Mouse (Mus musculus) adipocyte (in vitro differentiated cells): ENCODE measurements around the gene Cpeb3.
"Not testable (repeated sequence)": the region's sequence is repeated elsewhere in the genome, so short reads cannot be mapped to it uniquely, and the experiment has no call there.

Source experiments
- DNase-seq: peaks from one replicate; pipeline ENCODE4 v3.0.0-alpha.2; 2016; ENCODE audit warnings: low spot score

Gene Cpeb3

DNA sequence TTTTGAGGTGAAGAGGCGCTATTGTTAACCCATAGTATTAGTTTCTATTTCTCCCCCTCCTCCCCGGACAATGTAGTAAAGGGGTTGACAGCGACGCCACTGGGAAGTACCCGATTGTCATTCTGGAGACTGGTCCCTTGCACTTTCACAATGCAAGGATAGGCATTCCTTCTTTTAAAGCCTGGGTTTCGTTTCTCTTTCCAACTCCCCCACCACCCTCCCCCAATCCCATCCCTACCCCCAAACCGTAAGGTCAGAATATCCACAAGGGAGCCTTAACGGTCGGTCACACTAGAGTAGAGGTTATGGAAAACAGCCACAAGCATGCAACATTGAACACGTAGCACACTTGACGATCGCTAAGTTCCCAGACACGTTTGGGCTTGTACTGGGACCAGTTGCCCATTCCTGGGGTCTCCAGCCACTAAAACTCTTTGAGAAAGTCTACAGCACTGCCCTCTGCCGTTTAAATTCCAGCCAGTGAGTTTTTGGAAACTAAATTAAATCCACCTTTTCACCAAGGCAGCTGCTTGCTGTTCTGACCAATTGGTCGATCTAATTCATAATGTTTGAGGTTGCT is at the start of gene Cpeb3:
Gene Cpeb3, minus strand, starts transcription at position 426 of the 580 bp plus-strand sequence.
- peak; percentile 82 for DNase-seq

DNA sequence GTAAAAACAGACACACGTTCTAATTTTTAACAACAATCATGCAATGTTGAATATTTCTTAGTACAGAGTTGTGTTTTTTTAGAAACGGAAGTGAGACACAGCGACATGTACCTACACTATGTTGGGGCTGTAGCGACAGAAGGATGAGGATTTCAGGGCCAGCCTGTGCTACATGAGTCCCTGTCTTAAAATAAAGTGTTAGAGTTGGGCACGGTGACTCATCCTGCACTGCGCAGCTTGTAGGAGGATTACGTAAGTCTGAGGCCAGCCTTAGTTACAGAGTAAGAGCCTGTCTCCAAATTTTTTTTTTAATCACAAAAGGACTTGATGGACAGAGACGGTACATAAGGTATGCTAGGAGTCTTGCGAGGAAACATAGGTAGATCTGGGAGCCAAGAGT is 46.9 kb upstream of the Cpeb3 start:
- DNase-seq = peak; percentile 26

DNA sequence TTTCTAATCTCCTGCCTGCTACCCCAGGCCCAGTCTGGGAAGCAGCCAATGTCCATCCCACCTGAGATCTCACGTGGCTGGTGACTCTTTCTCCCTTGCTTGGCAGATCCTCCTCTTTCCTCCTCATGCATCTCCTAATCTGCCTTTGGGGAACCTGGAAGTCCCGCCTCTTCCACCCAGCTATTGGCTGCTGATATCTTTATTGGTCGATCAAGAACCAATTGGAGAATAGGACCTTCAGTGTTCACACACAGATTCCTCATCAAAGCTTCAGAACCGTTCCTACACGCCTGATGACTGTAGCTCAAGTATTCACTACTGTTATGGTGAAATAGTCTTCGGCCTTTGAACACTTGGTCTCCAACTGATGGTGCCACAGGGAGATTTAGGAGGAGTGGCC is 43.7 kb upstream of the Cpeb3 start:
- DNase-seq = no peak

DNA sequence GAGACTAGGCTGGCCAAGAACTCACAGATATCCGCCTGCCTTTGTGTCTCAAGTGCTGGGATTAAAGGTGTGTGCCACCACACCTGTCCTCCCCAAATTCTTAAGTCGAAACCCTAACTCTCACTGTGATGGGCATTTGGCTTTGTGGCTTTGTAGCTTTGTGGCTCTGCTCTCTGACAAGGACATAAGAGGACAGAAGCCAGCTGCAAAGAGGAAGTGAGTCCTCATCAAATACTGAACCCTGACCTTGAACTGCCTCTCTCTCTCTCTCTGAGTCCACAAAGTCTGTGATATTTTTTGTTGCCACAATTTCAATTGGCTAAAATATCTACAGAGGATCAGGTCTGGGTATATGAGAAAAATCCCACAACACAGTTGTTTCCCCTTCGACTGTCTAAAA is 39.8 kb upstream of the Cpeb3 start:
- DNase-seq = no peak

DNA sequence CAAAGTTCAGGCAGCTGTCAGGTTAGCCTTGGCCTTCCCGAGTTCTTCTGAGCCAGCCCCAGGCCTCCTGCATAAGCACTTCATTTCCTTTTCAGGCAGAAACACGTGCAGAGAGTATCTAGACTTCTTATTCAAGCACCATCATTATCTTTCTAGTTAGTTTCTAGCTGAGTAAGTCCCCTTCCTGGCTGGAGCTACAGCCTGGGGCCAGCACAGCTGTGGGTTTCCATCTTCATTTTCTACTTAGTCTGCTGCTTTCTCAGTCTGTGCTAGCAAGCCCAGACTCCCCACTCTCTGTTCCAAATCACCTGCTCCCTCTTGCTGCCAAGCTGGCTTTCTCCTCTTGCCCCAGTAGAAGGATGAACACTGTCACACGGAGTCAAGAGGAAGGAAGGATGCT is 38.5 kb upstream of the Cpeb3 start:
- no peak for DNase-seq

DNA sequence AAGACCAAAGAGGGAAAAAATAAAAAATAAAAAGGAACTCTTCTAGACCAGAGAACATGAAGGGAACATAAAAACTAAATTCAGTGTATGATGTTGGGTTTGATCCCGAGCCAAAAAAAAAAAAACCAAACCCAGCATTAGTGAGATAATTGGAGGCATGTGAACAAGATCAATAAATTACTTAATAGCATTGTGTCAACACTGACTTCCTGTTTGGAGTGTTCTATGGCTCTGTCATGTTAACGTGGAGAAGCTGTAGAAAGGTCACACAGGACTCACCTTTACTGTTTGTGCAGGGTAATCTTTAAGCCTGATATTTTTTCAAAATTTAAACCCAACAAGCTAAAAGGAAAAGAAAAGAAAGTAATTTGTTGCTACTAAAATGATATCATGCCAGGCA is 34.3 kb upstream of the Cpeb3 start:
- DNase-seq = no peak

DNA sequence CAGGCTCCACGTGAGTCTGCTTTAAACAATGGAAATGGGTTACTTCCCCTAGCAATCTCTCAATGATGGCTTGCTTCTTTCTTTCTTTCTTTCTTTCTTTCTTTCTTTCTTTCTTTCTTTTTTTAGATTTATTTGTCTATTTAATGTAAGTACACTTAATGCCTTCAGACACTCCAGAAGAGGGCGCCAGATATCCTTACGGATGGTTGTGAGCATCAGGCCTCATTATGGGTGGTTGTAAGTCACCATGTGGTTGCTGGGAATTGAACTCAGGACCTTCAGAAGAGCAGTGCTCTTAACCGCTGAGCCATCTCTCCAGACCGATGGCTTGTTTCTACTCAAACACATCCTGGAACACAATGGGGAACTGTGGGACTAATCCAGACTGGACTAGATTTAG is 32.8 kb upstream of the Cpeb3 start:
- DNase-seq = no peak

DNA sequence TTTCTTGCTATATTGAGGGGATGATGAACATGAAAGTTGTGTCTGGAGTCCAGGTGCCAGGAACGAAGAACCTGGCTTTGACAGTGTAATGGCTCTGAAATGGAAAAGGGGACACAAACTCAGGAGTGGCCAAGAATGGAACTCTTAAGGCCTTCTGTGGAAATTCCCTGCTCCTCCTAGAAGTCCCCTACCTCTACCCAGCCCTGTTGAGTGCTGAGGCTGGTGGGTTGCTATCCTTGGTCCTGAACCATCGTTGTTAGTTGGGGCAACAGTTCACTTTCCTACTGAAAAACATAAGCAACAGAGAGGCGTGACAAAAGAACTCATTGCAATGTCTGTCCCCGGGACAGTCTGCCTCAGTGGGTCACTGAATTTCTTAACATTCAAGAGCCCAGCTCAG is 30.7 kb upstream of the Cpeb3 start:
- peak; percentile 84 for DNase-seq

DNA sequence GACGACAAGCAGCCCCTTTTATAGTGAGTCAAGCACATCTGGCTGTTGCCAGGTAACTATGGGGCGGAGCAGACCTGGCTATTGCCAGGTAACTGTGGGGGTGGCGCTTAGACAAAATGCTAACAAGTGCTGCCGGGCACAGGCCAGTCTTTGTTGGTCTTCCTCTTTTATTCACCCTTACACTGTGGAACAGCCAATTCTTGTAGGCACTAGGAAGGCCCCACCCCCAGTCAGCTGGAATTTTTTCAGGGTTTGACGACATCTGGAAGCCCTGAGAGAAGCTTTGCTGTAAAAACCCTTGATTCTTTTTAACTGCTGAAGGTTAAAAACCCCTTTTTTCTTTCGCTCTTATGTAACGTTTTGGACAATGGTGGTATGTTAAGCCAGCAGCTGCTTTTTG is 30.2 kb upstream of the Cpeb3 start:
- DNase-seq = no peak

DNA sequence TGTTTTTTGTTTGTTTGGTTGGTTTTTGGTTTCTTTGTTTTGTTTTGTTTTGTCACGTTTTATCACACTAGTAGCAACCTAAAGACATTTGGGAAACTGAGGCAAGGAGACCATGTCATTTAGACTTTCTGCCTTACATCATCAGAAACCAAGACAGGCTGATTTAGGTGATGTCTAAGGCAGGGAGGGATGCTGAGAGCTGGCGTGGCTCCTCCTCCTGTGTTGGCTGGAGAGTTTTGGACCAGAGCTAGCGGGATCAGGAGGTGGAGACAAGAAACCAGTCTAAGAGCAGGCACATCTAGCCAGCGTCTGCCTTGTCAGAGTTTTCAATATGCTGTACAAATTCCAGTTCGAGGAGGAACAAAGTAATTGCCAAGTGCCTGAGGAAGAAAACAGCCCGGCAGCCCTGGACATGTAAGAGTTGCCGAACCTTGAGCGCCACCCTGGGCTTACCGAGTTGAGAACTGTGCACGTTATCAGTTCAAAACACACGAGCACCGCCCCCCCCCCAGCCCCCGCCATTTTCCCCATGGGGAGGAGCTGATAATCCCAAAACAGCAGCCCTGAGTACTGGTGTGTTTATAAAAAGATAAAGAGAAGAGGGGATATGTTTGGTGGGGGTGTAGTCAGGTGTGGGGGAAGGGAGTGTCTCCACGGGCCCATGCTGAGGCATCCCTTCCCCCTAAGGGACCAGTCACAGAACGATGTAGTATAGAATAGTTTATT is 29.5 kb upstream of the Cpeb3 start:
- DNase-seq = no peak

DNA sequence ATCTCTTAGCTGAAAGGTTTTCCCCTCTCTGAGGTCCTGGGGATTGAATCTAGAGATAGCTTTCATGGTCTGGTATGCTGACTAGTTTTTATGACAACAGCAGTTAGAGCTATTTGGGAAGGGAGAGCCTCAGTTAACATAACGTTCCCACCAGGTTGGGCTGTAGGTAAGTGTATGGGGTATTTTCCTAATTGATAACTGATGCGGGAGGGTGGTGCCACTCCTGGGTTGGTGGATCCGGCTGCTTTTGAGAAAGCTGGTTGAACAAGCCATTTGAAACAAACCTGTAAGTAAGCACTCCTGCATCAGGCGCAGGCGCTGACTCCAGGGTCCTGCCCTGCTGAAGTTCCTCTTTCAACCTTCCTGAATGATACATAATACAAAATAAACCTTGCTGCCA is 28.9 kb upstream of the Cpeb3 start:
- no peak for DNase-seq

DNA sequence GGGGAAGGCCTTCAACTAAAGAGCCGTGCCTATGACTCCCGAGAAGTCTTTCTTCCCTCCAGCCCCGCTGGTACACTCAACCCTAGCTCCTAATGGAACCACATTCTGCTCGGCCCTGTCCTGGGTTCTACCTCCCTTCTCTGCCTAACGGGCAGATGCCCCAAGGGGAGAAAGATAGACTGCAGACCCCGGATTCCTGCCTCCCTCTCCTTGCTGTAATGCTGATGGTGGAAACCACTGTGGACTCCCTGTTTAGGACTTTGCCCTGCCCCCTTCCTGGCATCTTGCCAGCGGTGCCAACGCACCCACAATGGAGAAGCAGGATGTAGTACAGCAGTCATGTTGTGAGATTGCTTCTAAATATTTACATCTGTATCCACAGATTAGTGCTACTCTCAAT is 27.4 kb upstream of the Cpeb3 start:
- no peak for DNase-seq

DNA sequence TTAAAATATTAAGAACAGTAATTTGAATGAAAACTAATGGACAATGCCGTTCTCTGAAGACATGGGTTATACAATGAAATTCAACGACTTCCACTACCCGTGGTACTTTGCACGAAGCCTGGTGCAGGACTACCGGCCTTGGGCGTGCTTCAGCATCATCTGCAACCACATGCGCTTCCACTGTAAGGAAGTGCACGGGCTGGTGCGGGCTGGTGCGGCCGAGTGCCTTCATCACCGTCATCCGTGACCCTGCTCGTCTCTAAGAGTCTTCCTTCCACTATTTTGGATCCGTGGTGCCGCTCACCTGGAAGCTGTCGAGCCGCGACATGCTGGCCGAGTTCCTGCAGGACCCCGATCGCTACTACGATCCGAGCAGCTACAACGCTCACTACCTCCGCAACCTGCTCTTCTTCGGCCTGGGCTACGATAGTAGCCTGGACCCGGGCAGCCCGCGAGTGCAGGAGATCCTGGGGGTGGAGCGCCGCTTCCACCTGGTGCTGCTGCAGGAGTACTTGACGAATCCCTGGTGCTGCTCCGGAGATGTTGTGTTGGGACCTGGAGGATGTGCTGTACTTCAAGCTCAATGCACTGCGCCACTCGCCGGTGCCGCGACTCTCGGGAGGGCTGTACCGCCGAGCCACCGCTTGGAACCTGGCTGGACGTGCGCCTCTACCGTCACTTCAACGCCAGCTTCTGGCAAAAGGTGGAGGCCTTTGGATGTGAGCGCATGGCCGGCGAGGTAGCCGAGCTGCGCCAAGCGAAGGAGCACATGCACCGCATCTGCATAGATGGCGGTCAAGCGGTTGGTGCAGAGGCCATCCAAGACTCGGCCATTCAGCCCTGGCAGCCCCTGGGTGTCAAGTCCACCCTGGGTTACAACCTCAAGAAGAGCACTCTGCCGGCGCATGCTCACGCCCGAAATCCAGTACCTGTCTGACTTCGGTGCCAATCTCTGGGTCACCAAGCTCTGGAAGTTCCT is 25.4 kb upstream of the Cpeb3 start:
- no peak for DNase-seq

DNA sequence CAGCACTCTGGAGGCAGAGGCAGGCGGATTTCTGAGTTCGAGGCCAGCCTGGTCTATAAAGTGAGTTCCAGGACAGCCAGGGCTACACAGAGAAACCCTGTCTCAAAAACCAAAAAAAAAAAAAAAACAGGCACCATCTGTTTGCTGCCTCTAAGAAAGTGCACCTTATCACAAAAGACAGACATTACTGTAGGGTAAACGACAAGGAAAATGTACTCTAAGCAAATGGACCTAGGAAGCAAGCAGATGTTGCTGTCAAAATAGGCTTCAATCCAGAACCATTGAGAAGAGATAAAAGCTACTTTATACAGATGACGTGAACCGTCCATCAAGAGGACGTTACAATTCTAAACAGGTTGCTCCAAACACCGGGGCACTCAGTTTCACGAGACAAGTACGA is 24.2 kb upstream of the Cpeb3 start:
- DNase-seq = not testable (repeated sequence)

DNA sequence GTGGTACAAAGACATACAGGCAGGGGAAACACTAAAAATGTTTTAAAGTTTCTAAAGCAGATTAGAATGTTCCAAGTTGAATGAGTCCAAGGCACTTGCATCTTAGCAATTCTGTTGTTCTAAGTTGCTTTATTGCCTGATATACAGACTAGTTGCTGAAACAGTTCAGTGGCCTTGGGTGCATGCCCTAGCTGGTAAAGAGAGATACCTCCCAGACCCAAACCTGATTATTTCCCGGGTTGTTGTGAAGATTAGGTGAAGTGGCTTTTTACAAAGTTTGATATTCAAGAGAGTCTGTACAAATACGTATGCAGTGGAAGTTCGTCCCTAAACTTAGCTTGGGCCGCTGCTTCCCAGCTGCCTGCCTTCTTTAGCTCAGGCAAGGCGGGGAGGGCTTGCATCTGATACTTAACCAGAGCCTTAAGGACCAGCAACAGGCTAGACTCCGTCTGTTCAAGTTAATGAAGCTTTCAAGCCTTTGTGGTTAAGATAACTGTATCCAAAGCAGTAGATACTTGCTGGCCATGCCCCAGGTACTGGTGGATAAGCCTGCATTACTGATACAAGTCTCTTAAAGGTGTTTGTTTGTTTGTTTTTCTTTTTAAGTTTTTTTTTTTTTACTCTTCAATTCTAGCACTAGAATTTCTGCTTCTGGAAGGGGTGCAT is 16.9 kb upstream of the Cpeb3 start:
- no peak for DNase-seq

DNA sequence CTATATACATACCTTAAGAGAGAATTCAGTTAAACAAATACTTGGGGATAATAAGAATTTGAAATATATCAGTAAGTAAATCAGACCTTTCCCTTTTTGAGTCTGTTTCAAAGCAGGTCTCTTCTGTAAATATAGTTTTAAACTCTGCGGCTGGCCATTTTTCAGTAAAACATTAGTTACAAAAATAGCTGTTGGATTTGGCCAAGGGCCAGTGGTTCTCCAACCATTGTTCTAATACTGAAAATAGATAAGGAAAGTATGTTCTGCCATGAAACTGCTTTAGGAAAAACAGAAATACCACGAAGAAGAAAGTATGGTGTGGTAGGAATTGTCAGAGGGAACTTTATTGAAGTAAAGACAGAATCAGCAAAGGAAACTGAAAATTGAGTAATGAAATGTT is 6.3 kb upstream of the Cpeb3 start:
- peak; percentile 62 for DNase-seq

DNA sequence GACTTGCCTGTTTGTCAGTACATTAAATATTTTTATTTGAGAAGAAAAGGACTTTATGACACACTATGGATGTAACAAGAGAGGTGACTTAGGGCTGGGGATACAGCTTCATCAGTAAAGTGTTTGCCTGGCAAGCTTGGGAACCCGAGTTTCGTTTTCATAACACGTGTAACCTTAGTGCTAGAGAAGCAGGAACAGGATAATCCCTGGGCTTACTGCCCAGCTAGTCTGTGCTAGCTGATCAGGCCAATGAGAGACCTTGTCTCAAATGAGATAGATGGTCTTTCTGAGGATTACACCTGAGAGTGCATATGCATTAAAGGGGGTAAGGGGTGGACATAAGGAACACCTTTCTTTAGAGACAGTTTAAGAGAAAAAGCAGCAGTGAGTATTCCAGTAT is 3.0 kb upstream of the Cpeb3 start:
- DNase-seq = peak; percentile 72

DNA sequence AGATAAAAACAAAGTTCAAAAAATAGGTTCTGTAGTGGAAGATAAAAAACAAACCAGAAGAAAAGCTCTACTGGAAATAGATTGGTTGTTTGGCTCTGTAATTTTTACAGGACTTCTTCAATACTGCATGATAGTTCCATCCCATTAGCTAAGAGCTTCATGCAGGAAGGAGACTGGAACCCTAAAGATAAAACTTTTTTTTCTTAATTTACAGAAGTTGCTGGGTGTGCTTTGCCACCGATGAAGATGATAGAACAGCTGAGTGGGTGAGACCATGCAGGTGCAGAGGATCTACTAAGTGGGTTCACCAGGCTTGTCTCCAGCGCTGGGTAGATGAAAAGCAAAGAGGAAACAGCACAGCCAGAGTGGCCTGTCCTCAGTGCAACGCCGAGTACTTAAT is 2.1 kb upstream of the Cpeb3 start:
- DNase-seq = no peak

DNA sequence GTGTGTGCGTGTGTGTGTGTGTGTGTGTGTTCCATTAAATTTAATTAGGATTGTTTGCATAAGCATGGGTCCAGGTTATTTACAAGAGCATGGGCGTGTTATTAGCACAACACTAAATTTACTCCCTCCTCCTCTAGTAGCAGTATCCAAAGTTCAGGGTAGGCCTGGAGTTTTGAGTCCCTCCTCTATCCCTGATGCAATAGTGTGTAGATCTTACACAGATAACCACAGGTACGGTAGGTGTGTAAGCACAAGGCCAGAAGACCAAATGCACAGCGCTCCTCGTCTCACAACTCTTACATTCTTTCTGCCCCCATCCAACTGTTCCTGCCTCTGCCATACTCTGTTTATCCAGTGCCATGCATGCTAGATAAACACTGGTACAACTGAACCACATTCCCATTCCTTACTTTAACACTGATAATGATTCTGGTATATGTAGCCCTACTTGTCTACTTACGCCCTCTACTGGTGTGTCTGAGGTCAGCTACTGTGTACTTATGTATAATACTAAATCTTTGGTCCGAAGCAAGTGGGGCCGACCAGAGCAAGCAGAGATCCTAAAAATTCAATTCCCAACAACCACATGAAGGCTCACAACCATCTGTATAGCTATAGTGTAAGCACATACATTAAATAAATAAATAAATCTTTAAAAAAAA is 1.2 kb upstream of the Cpeb3 start:
- DNase-seq = peak; percentile 56

DNA sequence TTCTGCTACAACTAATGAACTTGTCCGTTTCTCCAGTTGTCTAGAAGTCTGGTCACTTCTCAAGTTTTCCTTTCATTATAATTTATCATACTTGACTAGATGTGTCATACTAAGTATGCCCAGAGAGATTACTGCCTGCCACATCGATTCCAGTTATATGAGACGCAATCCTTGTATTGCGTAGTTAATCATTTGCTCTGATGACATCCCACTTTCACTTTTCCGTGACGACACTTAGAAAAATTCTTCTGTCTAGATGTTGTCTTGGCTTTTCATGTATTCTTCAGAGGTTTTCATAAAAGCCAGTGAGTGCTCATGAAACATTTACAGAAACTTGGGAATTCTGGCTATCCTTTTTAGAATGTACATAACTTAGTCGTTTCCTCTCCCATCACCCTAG is 585 bp upstream of the Cpeb3 start:
- DNase-seq = peak; percentile 59

DNA sequence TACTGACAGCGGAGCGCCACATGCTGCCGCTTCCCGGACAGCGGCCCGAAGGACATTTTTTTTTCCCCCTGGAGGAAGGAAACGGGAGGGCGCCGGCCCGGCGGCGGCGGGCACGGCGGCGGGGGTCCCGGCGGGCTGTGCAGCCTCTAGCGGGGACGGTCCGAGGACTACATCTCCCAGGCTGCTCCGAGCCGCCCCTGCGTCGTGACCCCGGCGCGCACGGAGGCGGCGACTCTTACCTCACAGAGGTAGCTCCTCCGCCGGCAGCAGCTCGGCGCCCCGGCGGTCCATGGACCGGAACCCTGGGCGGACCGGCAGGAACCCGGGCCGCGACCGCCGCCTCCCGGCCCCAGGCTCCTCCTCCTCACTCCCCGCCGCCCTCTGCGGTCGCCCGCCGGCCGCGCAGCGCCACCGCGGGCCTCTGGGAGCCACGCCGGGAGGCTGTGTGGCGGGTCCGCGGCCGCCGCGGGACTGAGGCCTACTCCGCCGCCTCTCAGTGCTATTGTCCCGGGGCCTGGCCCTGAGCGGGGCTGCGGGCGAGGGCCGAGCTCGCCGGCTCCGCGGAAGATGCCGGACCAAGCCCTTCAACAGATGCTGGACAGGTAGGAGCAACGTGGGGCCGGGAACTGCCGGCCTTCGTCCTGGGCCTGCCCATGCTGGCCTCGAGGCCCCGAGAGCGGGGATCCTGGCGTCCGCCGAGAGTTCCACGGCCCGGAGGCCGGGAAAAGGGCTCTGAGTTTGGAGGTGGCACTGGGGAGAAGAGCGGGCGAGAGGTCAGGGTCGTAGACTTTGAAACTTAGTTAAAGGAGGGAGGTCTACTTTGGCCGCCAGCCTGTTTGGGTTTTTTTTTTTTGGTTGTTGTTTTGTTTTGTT is 862 bp downstream of the Cpeb3 start, which contains the start of gene March5:
Gene March5, plus strand, starts transcription at position 241 of the 873 bp plus-strand sequence.
- DNase-seq = peak; percentile 79
